Mouse (Mus musculus): ENCODE results near the gene Dnm2.

DNA sequence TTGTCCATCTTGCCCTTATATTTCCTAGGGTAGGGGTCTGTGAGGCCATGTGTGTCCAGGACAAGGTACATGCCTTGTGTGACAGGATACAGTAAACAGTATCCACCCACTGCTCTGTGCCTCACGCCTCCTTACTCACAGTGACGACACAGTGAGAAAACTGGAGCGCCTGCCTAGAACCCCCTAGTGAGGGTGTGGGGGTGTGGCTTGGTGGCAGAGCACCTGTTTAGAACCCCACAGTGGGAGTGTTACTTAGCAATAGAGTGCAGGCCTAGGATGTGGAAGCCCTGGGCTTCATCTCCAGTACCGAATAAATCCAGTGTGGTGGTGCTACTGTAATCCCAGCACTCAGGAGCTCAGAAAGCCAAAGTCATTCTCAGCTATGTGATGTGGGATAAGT is 48.2 kb downstream of the Dnm2 start:
- no peak for TF ChIP-seq POLR2A (IDR thresholded peaks at IDR 0.05; ENCODE audit: insufficient read depth, low read length)
- TF ChIP-seq CTCF (IDR thresholded peaks at IDR 0.05; ENCODE audit: low read depth, low read length), result no peak
